Mouse (Mus musculus) spleen, adult 2 months (tissue): ENCODE measurements around the gene Rnf223.

Source experiments
- CTCF ChIP-seq: fragments of 200-500 bp; IDR thresholded peaks from 2 replicates; pipeline ENCODE4 v1.5.1; 2011; ENCODE audit warnings: mild to moderate bottlenecking, inconsistent platforms; ENCODE audit not compliant: insufficient read depth, insufficient read length, insufficient replicate concordance; ENCODE audit errors: extremely low read depth
- POLR2A ChIP-seq: fragments of 200-500 bp; IDR thresholded peaks from 2 replicates; pipeline ENCODE4 v1.6.1; 2011; ENCODE audit warnings: low read depth, low read length, inconsistent platforms

GRCm38 (mm10) chr4:156130436-156130835 is at the start of gene Rnf223:
- TF ChIP-seq CTCF: no peak
- TF ChIP-seq POLR2A: no peak
